Mouse (Mus musculus) central nervous system, embryonic 14 days (tissue): ENCODE data around the gene Dnajc5g. TPM values are rescaled to one million over a fixed set of nuclear protein-coding genes. Genes with fewer than 3 reads are reported as not detected.

Source experiments
- polyA plus RNA-seq: library from polyadenylated mRNA; depleted of rRNA; stranded (reverse); fragments of >200 nt; gene quantifications from 2 replicates; pipeline ENCODE4 v1.2.3, GENCODE M21; 2012; rRNA removed

The Dnajc5g gene
- polyA plus RNA-seq: not detected in 2 replicates

GRCm38 (mm10) chr5:31105814-31106335 is at the start of gene Dnajc5g:
TSS of gene Dnajc5g (plus strand) at chr5:31106285.

GRCm38 (mm10) chr5:31108000-31108490 is 2.0 kb downstream of the Dnajc5g start, which contains the start of gene Slc30a3:
TSS of gene Slc30a3 (minus strand) at chr5:31108237.

GRCm38 (mm10) chr5:31116354-31116753 is 10.3 kb downstream of the Dnajc5g start, which contains the start of gene Trim54:
TSS of gene Trim54 (plus strand) at chr5:31116712.

GRCm38 (mm10) chr5:31138241-31138967 is 32.3 kb downstream of the Dnajc5g start, which contains the start of gene Ucn:
TSS of gene Ucn (minus strand) at chr5:31138829.

DNA sequence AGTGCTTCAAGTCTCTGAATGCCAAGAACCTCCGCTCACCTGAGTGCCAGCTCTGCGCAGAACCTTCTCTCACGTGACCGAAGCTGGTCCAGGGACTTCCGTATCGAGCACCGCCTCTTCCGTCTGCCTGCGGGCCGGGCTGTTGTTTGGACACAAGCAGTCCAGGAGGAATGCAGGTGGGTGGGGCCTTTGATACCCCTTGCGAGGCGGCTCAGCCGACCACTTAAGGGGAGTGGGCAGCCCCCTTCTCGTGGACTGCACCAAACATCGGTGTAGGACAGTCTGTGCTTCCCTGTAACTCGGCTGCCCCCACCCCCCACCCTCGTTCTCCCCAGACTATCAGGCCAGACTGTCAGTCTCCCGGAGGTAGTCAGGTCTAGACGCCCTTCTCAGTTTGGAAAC is 48.1 kb downstream of the Dnajc5g start, which contains the start of gene Mpv17:
TSS of gene Mpv17 (minus strand) at position 100 of the 402 bp plus-strand sequence.

Other genes with a start within 250 kb of the Dnajc5g start
- 68.4 and 82.8 TPM in 2 replicates for gene Tmem214, start 238.3 kb upstream of the Dnajc5g start, polyA plus RNA-seq
- gene Agbl5, start 217.6 kb upstream of the Dnajc5g start, polyA plus RNA-seq: 62.6 and 66.7 TPM in 2 replicates
- gene Ost4, start 198.5 kb upstream of the Dnajc5g start, polyA plus RNA-seq: 274 and 279 TPM in 2 replicates
- 19.9 and 63.3 TPM in 2 replicates for gene Emilin1, start 192.9 kb upstream of the Dnajc5g start, polyA plus RNA-seq
- gene Khk, start 184.9 kb upstream of the Dnajc5g start, polyA plus RNA-seq: 7.9 and 13.1 TPM in 2 replicates
- 25.2 and 28.8 TPM in 2 replicates for gene Cgref1, start 160.7 kb upstream of the Dnajc5g start, polyA plus RNA-seq
- 194 and 208 TPM in 2 replicates for gene Preb, start 145.9 kb upstream of the Dnajc5g start, polyA plus RNA-seq
- gene Tcf23, start 137.6 kb upstream of the Dnajc5g start, polyA plus RNA-seq: not detected in 2 replicates
- 131 and 134 TPM in 2 replicates for gene Atraid, start 58.0 kb upstream of the Dnajc5g start, polyA plus RNA-seq
- 31.0 and 36.5 TPM in 2 replicates for gene Slc5a6, start 57.4 kb upstream of the Dnajc5g start, polyA plus RNA-seq
- 29.6 and 31.9 TPM in 2 replicates for gene Cad, start 51.5 kb upstream of the Dnajc5g start, polyA plus RNA-seq
- gene Slc30a3, start 2.0 kb downstream of the Dnajc5g start, polyA plus RNA-seq: 18.5 and 25.0 TPM in 2 replicates
- gene Trim54, start 10.4 kb downstream of the Dnajc5g start, polyA plus RNA-seq: 1.5 TPM in 1 of 2 replicates, not detected in the other
- gene Ucn, start 32.5 kb downstream of the Dnajc5g start, polyA plus RNA-seq: not detected in 2 replicates
- gene Mpv17, start 48.0 kb downstream of the Dnajc5g start, polyA plus RNA-seq: 51.7 and 55.6 TPM in 2 replicates
- 3.4 TPM in 2 replicates for gene Gm29609, start 73.6 kb downstream of the Dnajc5g start, polyA plus RNA-seq
- 99.8 and 100 TPM in 2 replicates for gene Gtf3c2, start 73.9 kb downstream of the Dnajc5g start, polyA plus RNA-seq
- 91.1 and 98.2 TPM in 2 replicates for gene Snx17, start 86.9 kb downstream of the Dnajc5g start, polyA plus RNA-seq
- gene Eif2b4, start 87.1 kb downstream of the Dnajc5g start, polyA plus RNA-seq: 62.9 and 68.7 TPM in 2 replicates
- gene Zfp513, start 96.0 kb downstream of the Dnajc5g start, polyA plus RNA-seq: 73.0 and 77.5 TPM in 2 replicates
- gene Ppm1g, start 114.4 kb downstream of the Dnajc5g start, polyA plus RNA-seq: 172 and 190 TPM in 2 replicates
- gene Nrbp1, start 134.6 kb downstream of the Dnajc5g start, polyA plus RNA-seq: 138 and 150 TPM in 2 replicates
- 0.11 and 0.16 TPM in 2 replicates for gene Gm9970, start 134.9 kb downstream of the Dnajc5g start, polyA plus RNA-seq
- 5.7 and 9.3 TPM in 2 replicates for gene Krtcap3, start 145.4 kb downstream of the Dnajc5g start, polyA plus RNA-seq
- 51.0 and 55.7 TPM in 2 replicates for gene Ift172, start 184.8 kb downstream of the Dnajc5g start, polyA plus RNA-seq
- 136 and 156 TPM in 2 replicates for gene Fndc4, start 189.8 kb downstream of the Dnajc5g start, polyA plus RNA-seq
- 0.33 and 0.55 TPM in 2 replicates for gene Gckr, start 191.2 kb downstream of the Dnajc5g start, polyA plus RNA-seq